Mouse (Mus musculus): Measurements from ENCODE around the gene Adamtsl5. TPM values are rescaled to one million over a fixed set of nuclear protein-coding genes. Genes with fewer than 3 reads are reported as not detected.
A peak's percentile ranks its signal among the peaks of the same experiment; 100 is the strongest.

Adamtsl5 gene
- total and polyA plus RNA-seq, 2 experiments from 2014 or later: 0.62 to 0.77 TPM

- TF ChIP-seq CTCF (IDR thresholded peaks at IDR 0.05): peak; percentile 57
- Histone ChIP-seq H3K4me2 (ENCODE audit: low read depth, low read length, poor library complexity, severe bottlenecking) (peak overlapping the region; percentile 82), H3K9me3 (ENCODE audit: low read length) (no peaks in the 10 kb centered on the region), H3K27ac (ENCODE audit: low read depth, low read length) (no peak overlapping the region), H3K36me3 (ENCODE audit: insufficient read depth, low read length) (no peaks in the 10 kb centered on the region), H3K27me3 (ENCODE audit: insufficient read depth, low read length) (peaks cover 37% of the 10 kb centered on the region), H3K9ac (replicated peaks; ENCODE audit: low read length, poor library complexity, severe bottlenecking) (peak overlapping the region; percentile 19), H3K4me1 (ENCODE audit: insufficient read depth, low read length) (peaks cover 8% of the 10 kb centered on the region; the same call in 1 of the 2 replicates), H3K4me3 (ENCODE audit: low read depth, low read length) (peak overlapping the region; percentile 50)
- WGBS: 7% methylated on average over 30 of the region's 31 CpGs
- DNase-seq (ENCODE audit: low spot score) (peak; percentile 61), ATAC-seq (ENCODE audit: low FRiP score) (peak; percentile 71)
These were observed 9.9 kb upstream of the Adamtsl5 start for GRCm38 (mm10) chr10:80357994-80358639.

DNA sequence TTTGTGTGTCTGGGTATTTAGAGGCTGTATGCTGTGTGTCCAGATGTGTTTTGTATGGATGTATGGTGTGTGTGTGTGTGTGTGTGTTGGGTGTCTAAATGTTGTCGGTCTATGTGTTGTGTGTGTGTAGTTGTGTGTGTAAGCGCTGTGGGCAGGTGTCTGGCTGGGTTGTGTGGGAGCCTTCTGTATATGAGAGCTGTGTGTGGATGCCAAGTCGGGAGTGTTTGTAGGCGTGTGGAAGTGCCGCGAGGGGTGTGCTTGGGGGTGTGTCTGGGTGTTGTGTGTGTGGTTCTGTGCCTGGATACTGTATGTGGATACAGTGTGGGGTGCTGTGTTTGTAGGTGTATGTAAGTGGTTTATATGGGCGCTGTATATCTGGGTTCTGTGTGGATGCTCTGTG is 9.1 kb upstream of the Adamtsl5 start:
- Histone ChIP-seq H3K27ac (ENCODE audit: low read depth, low read length) (no peak overlapping the region), H3K27me3 (ENCODE audit: insufficient read depth, low read length) (peaks cover 41% of the 10 kb centered on the region), H3K4me1 (ENCODE audit: insufficient read depth, low read length) (peaks cover 8% of the 10 kb centered on the region; the same call in 1 of the 2 replicates), H3K9ac (replicated peaks; ENCODE audit: low read length, poor library complexity, severe bottlenecking) (no peak overlapping the region), H3K9me3 (ENCODE audit: low read length) (no peaks in the 10 kb centered on the region), H3K36me3 (ENCODE audit: insufficient read depth, low read length) (no peaks in the 10 kb centered on the region), H3K4me3 (ENCODE audit: low read depth, low read length) (peak overlapping the region; percentile 50), H3K4me2 (ENCODE audit: low read depth, low read length, poor library complexity, severe bottlenecking) (peak overlapping the region; percentile 82)
- ATAC-seq (ENCODE audit: low FRiP score): no peak
- no peak for DNase-seq (ENCODE audit: low spot score)
- TF ChIP-seq CTCF (IDR thresholded peaks at IDR 0.05): no peak
- 31% methylated on average over 7 of the region's 7 CpGs for WGBS

DNA sequence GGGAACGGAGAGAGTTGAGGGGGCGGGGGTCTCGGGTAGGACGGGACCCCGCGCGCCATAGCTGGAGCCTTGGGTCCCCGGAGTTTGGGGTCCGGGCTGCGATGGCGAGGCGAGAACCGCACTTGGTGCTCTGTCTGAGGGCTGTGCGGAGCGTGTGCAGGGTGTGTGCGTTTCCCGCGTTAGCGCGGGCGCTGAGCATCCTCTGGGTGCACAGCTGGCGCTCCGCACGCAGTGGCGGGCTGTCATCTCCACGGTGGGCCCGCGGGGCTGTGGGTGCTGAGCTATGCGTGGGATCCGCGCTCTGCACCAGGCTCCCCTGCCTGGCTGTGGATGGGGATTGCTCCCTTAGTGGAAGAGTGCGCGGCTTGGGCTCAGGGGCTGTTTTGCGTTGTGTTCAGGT is 8.5 kb upstream of the Adamtsl5 start:
- 2% methylated on average over 33 of the region's 34 CpGs for WGBS
- peak overlapping the region; percentile 50 for H3K4me3 ChIP-seq (ENCODE audit: low read depth, low read length)
- DNase-seq (ENCODE audit: low spot score) (no peak), ATAC-seq (ENCODE audit: low FRiP score) (no peak)
- H3K9me3 ChIP-seq (ENCODE audit: low read length): no peaks in the 10 kb centered on the region
- H3K36me3 ChIP-seq (ENCODE audit: insufficient read depth, low read length): no peaks in the 10 kb centered on the region
- H3K9ac ChIP-seq (replicated peaks; ENCODE audit: low read length, poor library complexity, severe bottlenecking): peak overlapping the region; percentile 62
- H3K27me3 ChIP-seq (ENCODE audit: insufficient read depth, low read length): peaks cover 47% of the 10 kb centered on the region
- TF ChIP-seq CTCF (IDR thresholded peaks at IDR 0.05): no peak
- H3K4me2 ChIP-seq (ENCODE audit: low read depth, low read length, poor library complexity, severe bottlenecking): peak overlapping the region; percentile 82
- peaks cover 8% of the 10 kb centered on the region; the same call in 1 of the 2 replicates for H3K4me1 ChIP-seq (ENCODE audit: insufficient read depth, low read length)
- no peak overlapping the region for H3K27ac ChIP-seq (ENCODE audit: low read depth, low read length)

GRCm38 (mm10) chr10:80356001-80356682 is 7.9 kb upstream of the Adamtsl5 start, which contains the start of gene Plk5:
Gene Plk5 (plus strand): TSS chr10:80356459.
- Histone ChIP-seq H3K9me3 (ENCODE audit: low read length) (no peaks in the 10 kb centered on the region), H3K9ac (replicated peaks; ENCODE audit: low read length, poor library complexity, severe bottlenecking) (peak within 1 kb of the TSS; percentile 62), H3K27ac (ENCODE audit: low read depth, low read length) (no peak within 1 kb of the TSS), H3K36me3 (ENCODE audit: insufficient read depth, low read length) (no peaks in the 10 kb centered on the region), H3K4me2 (ENCODE audit: low read depth, low read length, poor library complexity, severe bottlenecking) (peak within 1 kb of the TSS; percentile 82), H3K4me3 (ENCODE audit: low read depth, low read length) (peak within 1 kb of the TSS; percentile 50), H3K4me1 (ENCODE audit: insufficient read depth, low read length) (peaks cover 8% of the 10 kb centered on the region; the same call in 1 of the 2 replicates), H3K27me3 (ENCODE audit: insufficient read depth, low read length) (peaks cover 52% of the 10 kb centered on the region)
- DNase-seq (ENCODE audit: low spot score): no peak
- no peak for TF ChIP-seq CTCF (IDR thresholded peaks at IDR 0.05)
- under 1% methylated on average over 52 of the region's 53 CpGs for WGBS
- ATAC-seq (ENCODE audit: low FRiP score): no peak

DNA sequence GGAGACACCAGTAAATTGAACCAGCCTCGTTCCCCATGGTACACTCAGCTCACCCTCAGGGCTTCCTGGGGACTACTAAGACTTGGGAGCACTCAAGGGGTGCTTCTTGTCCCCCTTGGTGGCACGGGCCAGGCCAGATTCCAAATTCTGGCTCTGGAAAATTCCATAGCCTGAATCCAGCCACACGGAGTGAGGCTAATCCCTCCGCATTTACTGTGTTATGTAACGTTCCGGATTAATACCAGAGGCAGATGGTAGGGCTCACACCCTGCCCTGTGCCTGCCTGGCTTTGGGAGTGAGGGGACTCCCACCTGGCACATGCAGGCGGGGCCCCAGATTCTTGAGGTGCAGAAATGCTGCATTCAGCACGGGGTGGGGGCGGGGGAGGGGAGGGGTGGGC is 7.2 kb upstream of the Adamtsl5 start:
- H3K36me3 ChIP-seq (ENCODE audit: insufficient read depth, low read length): no peaks in the 10 kb centered on the region
- no peak overlapping the region for H3K27ac ChIP-seq (ENCODE audit: low read depth, low read length)
- 0 out of 2 replicates have a peak overlapping the region, but pooled peaks have one; percentile 62 for H3K9ac ChIP-seq (replicated peaks; ENCODE audit: low read length, poor library complexity, severe bottlenecking)
- DNase-seq (ENCODE audit: low spot score) (no peak), ATAC-seq (ENCODE audit: low FRiP score) (no peak)
- no peaks in the 10 kb centered on the region for H3K9me3 ChIP-seq (ENCODE audit: low read length)
- WGBS: 6% methylated on average over 9 of the region's 9 CpGs
- H3K4me2 ChIP-seq (ENCODE audit: low read depth, low read length, poor library complexity, severe bottlenecking): peak overlapping the region; percentile 82
- no peak overlapping the region for H3K4me3 ChIP-seq (ENCODE audit: low read depth, low read length)
- peaks cover 8% of the 10 kb centered on the region; the same call in 1 of the 2 replicates for H3K4me1 ChIP-seq (ENCODE audit: insufficient read depth, low read length)
- peaks cover 59% of the 10 kb centered on the region for H3K27me3 ChIP-seq (ENCODE audit: insufficient read depth, low read length)
- no peak for TF ChIP-seq CTCF (IDR thresholded peaks at IDR 0.05)

DNA sequence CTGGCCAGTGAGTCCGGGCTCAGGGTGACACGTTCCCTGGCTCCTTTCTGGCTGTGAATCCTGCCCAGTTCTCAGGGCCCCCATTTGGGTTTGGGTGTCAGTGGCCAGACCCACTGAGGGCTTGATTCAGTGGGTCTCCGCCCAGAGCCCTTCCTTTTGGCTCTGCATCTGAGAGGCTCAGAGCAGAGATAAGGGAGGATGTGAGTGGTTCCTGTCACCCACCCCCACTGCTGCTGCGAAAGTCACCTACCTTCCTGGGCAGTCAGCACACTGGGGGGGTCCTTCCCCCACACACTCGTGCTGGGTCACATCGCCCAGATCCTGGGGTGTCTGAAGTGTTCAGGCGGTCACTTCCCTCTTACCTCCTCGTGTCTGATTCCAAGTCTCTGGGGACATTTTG is 4.5 kb upstream of the Adamtsl5 start:
- Histone ChIP-seq H3K9ac (replicated peaks; ENCODE audit: low read length, poor library complexity, severe bottlenecking) (no peak overlapping the region), H3K27me3 (ENCODE audit: insufficient read depth, low read length) (peaks cover 81% of the 10 kb centered on the region), H3K4me1 (ENCODE audit: insufficient read depth, low read length) (peaks cover 8% of the 10 kb centered on the region; the same call in 1 of the 2 replicates), H3K4me3 (ENCODE audit: low read depth, low read length) (no peak overlapping the region), H3K36me3 (ENCODE audit: insufficient read depth, low read length) (no peaks in the 10 kb centered on the region), H3K4me2 (ENCODE audit: low read depth, low read length, poor library complexity, severe bottlenecking) (no peak overlapping the region), H3K27ac (ENCODE audit: low read depth, low read length) (no peak overlapping the region), H3K9me3 (ENCODE audit: low read length) (no peaks in the 10 kb centered on the region)
- no peak for TF ChIP-seq CTCF (IDR thresholded peaks at IDR 0.05)
- ATAC-seq (ENCODE audit: low FRiP score) (no peak), DNase-seq (ENCODE audit: low spot score) (no peak)
- WGBS: 73% methylated on average over 8 of the region's 8 CpGs
